Mouse (Mus musculus): ENCODE measurements at regions not wholly inside any gene's neighbourhood (a gene's known extent, or its start where the extent isn't known, plus 50 kb on each side); places are given as distances from the start of the nearest gene placed in this dataset.

GRCm38 (mm10) chr7:34558615-34559343, 97.8 kb downstream of the Kctd15 start:
- TF ChIP-seq MAFK (IDR thresholded peaks at IDR 0.05; ENCODE audit: insufficient read depth, low read depth, low read length) (no peak), ZC3H11A (IDR thresholded peaks at IDR 0.05; ENCODE audit: borderline replicate concordance, low read depth, low read length) (no peak), ZNF384 (IDR thresholded peaks at IDR 0.05; ENCODE audit: low read depth, low read length) (no peak), CHD2 (IDR thresholded peaks at IDR 0.05; ENCODE audit: low read depth, low read length) (no peak), HCFC1 (IDR thresholded peaks at IDR 0.05; ENCODE audit: borderline replicate concordance, insufficient read depth, low read length) (no peak)
